Mouse (Mus musculus) heart, embryonic 10.5 days (tissue): ENCODE data around the gene Olfml2b. TPM values are rescaled to one million over a fixed set of nuclear protein-coding genes. Genes with fewer than 3 reads are reported as not detected.

Experiments used
- DNase-seq: peaks from one replicate; pipeline ENCODE4 v3.0.0-alpha.2; 2017; ENCODE audit warnings: low spot score
- H3K27ac ChIP-seq: fragments of 300-500 bp; sonication (generic); 2 replicates; pipeline ENCODE4 v1.5.1; 2016; ENCODE audit warnings: mild to moderate bottlenecking
- H3K27me3 ChIP-seq: fragments of 300-500 bp; sonication (generic); 2 replicates; pipeline ENCODE4 v1.6.1; 2016; ENCODE audit warnings: mild to moderate bottlenecking; ENCODE audit not compliant: poor library complexity, insufficient read depth, severe bottlenecking
- H3K36me3 ChIP-seq: fragments of 300-500 bp; sonication (generic); 2 replicates; pipeline ENCODE4 v1.6.1; 2016; ENCODE audit warnings: mild to moderate bottlenecking, moderate library complexity
- H3K4me1 ChIP-seq: fragments of 300-500 bp; sonication (generic); 2 replicates; pipeline ENCODE4 v1.6.1; 2016; ENCODE audit warnings: mild to moderate bottlenecking
- H3K4me3 ChIP-seq: fragments of 300-500 bp; sonication (generic); 2 replicates; pipeline ENCODE4 v1.5.1; 2016; ENCODE audit warnings: mild to moderate bottlenecking, moderate library complexity
- H3K9me3 ChIP-seq: fragments of 300-500 bp; sonication (generic); 2 replicates; pipeline ENCODE4 v1.6.1; 2016; ENCODE audit warnings: mild to moderate bottlenecking, moderate library complexity
- WGBS: fragments of 180-500 bp; shearing (Covaris S2); methylation state at CpG from one replicate; pipeline ENCODE4 v1.1.7; 2016; 5-methylcytosine and 5-hydroxymethylcytosine counted together
- polyA plus RNA-seq: library from polyadenylated mRNA; unstranded; fragments of >200 nt; fragmentation: Nextera tagmentation; extraction: Ambion mirVana; gene quantifications from 2 replicates; pipeline ENCODE4 v1.2.1, GENCODE M21; 2016

The Olfml2b gene
- polyA plus RNA-seq, 1 experiment from 2014 or later: 31.4 TPM

GRCm38 (mm10) chr1:170729267-170729962 is 85.1 kb downstream of the Olfml2b start:
- DNase-seq: no peak
- no peak overlapping the region for H3K27ac ChIP-seq
- H3K9me3 ChIP-seq: no peaks in the 10 kb centered on the region
- no peaks in the 10 kb centered on the region for H3K36me3 ChIP-seq
- no peak overlapping the region for H3K4me3 ChIP-seq
- 90% methylated on average over 8 of the region's 8 CpGs for WGBS
- no peaks in the 10 kb centered on the region for H3K27me3 ChIP-seq
- H3K4me1 ChIP-seq: 0 out of 2 replicates have a peak, but pooled peaks cover 3% of the 10 kb centered on the region

- DNase-seq: no peak
- WGBS: 79% methylated on average over 11 of the region's 11 CpGs
- no peaks in the 10 kb centered on the region for H3K36me3 ChIP-seq
- no peaks in the 10 kb centered on the region for H3K27me3 ChIP-seq
- H3K4me3 ChIP-seq: no peak overlapping the region
- no peak overlapping the region for H3K27ac ChIP-seq
- no peaks in the 10 kb centered on the region for H3K9me3 ChIP-seq
- H3K4me1 ChIP-seq: peaks cover 9% of the 10 kb centered on the region
These were observed 87.7 kb downstream of the Olfml2b start for GRCm38 (mm10) chr1:170731865-170732595.

Other genes starting within 250 kb of the Olfml2b start
- 25.1 and 25.2 TPM in 2 replicates for gene Nos1ap, start 54.7 kb upstream of the Olfml2b start, polyA plus RNA-seq
- 10.9 and 16.0 TPM in 2 replicates for gene Atf6, start 223.2 kb downstream of the Olfml2b start, polyA plus RNA-seq
- gene Gm26620, start 240.5 kb downstream of the Olfml2b start, polyA plus RNA-seq: 0.67 TPM in 1 of 2 replicates, not detected in the other
- 28.9 and 37.9 TPM in 2 replicates for gene Dusp12, start 241.0 kb downstream of the Olfml2b start, polyA plus RNA-seq